Mouse (Mus musculus) forebrain, embryonic 12.5 days (tissue): ENCODE data around the gene Ceacam18. TPM values are rescaled to one million over a fixed set of nuclear protein-coding genes. Genes with fewer than 3 reads are reported as not detected.
"Not testable (repeated sequence)": the region's sequence is repeated elsewhere in the genome, so short reads cannot be mapped to it uniquely, and the experiment has no call there.

Source experiments
- ATAC-seq: fragments of 200-750 bp; cut with Nextera tagmentation; 2 replicates; pipeline ENCODE4 v1.8.0; 2017; ENCODE audit warnings: moderate TSS enrichment; ENCODE audit not compliant: low FRiP score
- H3K27ac ChIP-seq: fragments of 300-500 bp; sonication (generic); 2 replicates; pipeline ENCODE4 v1.5.1; 2016; ENCODE audit warnings: mild to moderate bottlenecking
- H3K27me3 ChIP-seq: fragments of 300-500 bp; sonication (generic); 2 replicates; pipeline ENCODE4 v1.6.1; 2016; ENCODE audit warnings: mild to moderate bottlenecking
- H3K36me3 ChIP-seq: fragments of 300-500 bp; sonication (generic); replicated peaks from 2 replicates; pipeline ENCODE4 v1.6.1; 2016; ENCODE audit warnings: mild to moderate bottlenecking
- H3K4me1 ChIP-seq: fragments of 300-500 bp; sonication (generic); 2 replicates; pipeline ENCODE4 v1.6.1; 2016
- H3K4me2 ChIP-seq: fragments of 300-500 bp; sonication (generic); 2 replicates; pipeline ENCODE4 v1.6.1; 2016; ENCODE audit warnings: mild to moderate bottlenecking, moderate library complexity
- H3K4me3 ChIP-seq: fragments of 300-500 bp; sonication (generic); replicated peaks from 2 replicates; pipeline ENCODE4 v1.5.1; 2016; ENCODE audit warnings: mild to moderate bottlenecking
- H3K9ac ChIP-seq: fragments of 300-500 bp; sonication (generic); 2 replicates; pipeline ENCODE4 v1.6.1; 2016; ENCODE audit warnings: mild to moderate bottlenecking
- H3K9me3 ChIP-seq: fragments of 300-500 bp; sonication (generic); 2 replicates; pipeline ENCODE4 v1.6.1; 2016
- WGBS: fragments of 180-500 bp; shearing (Covaris S2); methylation state at CpG from one replicate; pipeline ENCODE4 v1.1.7; 2016; 5-methylcytosine and 5-hydroxymethylcytosine counted together
- polyA plus RNA-seq: library from polyadenylated mRNA; unstranded; fragments of >200 nt; fragmentation: Nextera tagmentation; extraction: Ambion mirVana; gene quantifications from 2 replicates; pipeline ENCODE4 v1.2.1, GENCODE M21; 2016

The Ceacam18 gene
- polyA plus RNA-seq, 1 experiment from 2014 or later = not detected

DNA sequence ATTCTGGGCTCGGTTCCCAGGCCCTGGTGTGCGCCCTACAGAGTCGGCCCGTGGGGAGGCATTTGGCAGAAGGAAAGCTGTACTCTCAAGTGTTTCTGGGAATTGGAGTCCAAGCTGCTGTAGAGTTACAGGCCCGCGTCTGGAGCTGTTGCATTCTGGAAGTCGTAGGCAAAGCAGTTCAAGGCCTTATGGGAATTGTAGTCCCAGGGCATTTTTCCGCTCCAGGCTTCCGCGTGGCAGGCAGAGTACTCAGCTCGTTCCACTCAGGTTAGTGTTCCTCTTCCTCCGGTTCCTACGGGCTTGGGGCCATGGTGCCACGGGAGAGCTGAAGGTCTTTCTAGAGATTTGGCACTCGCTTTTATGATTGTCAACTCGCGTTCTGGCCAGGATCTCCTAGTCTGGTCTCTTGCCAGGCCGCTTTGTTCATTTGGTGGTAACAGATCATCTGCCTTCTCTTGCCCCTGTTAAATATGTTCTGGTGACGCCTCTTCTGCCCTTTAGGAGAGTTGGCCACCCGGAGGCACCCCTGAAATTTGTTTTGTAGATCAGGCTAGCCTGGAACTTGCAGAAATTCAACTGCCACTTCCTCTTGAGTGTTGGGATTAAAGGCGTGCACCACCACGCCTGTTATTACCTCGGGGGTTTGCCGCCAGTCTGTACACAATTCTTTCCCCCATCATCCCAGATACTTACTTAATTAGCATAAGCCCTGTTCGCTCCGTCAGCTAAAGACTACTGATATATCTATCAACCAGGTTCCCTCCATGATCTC lies 37.5 kb downstream of the Ceacam18 start, which contains the start of gene Ctu1:
Gene Ctu1 (plus strand): TSS at position 208 of the 772 bp plus-strand sequence.
- peak within 1 kb of the TSS; percentile 71 for H3K9ac ChIP-seq
- no peak within 1 kb of the TSS for H3K27ac ChIP-seq
- peak within 1 kb of the TSS; percentile 77 for H3K4me2 ChIP-seq
- H3K4me1 ChIP-seq = peaks cover 13% of the 10 kb centered on the region
- peaks cover 28% of the 10 kb centered on the region for H3K36me3 ChIP-seq
- peak; percentile 92 for ATAC-seq
- H3K27me3 ChIP-seq = no peaks in the 10 kb centered on the region
- H3K4me3 ChIP-seq = peak within 1 kb of the TSS; percentile 57
- no peaks in the 10 kb centered on the region for H3K9me3 ChIP-seq
- under 1% methylated on average over 26 of the region's 26 CpGs for WGBS

DNA sequence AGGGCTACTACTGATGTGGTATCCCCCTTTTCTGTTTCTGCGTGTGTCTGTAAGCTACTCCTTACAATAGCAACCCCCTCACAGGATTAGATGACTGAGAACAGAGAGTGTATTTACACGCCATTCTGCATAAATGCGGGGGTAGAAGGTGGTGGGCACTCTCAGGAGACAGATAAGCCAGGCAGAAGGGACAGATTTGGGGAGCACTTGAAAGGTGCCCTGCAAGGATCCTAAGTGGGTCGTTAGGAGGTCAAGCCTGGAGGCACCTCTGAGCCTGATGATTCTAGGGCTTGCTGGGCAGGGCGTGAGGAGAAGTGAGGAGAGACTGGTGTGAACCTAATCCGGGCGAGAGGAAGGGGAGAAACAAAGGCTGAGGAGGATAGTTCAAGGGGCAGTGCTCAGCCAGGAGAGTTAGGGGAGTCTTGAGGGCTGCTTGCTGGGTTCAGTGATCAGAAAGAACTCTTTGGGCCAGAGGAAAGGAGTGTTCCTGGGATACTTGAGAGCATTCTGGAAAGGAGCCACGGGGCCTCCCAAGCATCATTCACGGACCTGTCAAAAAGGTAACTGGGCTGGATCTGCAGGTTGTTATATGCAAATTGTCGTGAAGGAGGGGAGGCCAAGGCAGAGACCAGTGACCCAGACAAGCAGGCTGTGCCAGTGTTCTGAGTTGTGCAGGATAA lies 38.2 kb downstream of the Ceacam18 start:
- H3K27me3 ChIP-seq = no peaks in the 10 kb centered on the region
- H3K27ac ChIP-seq = no peak overlapping the region
- H3K4me2 ChIP-seq = peak overlapping the region; percentile 77
- 0 out of 2 replicates have a peak, but pooled peaks have one; percentile 2 for ATAC-seq
- peaks cover 13% of the 10 kb centered on the region for H3K4me1 ChIP-seq
- peak overlapping the region; percentile 57 for H3K4me3 ChIP-seq
- peak overlapping the region; percentile 71 for H3K9ac ChIP-seq
- H3K36me3 ChIP-seq = peaks cover 35% of the 10 kb centered on the region
- no peaks in the 10 kb centered on the region for H3K9me3 ChIP-seq
- 16% methylated on average over 10 of the region's 10 CpGs for WGBS

DNA sequence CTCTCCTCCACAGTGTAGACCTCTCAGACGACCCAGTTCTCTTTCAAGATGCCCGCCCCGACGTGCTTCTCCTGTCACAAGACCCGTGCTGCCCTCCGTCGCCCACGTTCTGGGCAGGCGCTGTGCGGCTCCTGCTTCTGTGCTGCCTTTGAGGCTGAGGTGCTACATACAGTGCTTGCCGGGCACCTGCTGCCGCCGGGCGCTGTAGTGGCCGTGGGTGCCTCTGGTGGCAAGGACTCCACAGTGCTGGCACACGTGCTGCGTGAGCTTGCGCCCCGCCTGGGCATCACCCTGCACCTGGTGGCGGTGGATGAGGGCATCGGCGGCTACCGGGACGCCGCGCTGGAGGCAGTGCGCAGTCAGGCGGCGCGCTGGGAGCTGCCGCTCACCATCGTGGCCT lies 40.6 kb downstream of the Ceacam18 start:
- H3K9ac ChIP-seq = no peak overlapping the region
- no peak overlapping the region for H3K27ac ChIP-seq
- no peaks in the 10 kb centered on the region for H3K9me3 ChIP-seq
- H3K4me2 ChIP-seq = no peak overlapping the region
- no peak for ATAC-seq
- H3K36me3 ChIP-seq = peaks cover 43% of the 10 kb centered on the region
- H3K27me3 ChIP-seq = no peaks in the 10 kb centered on the region
- WGBS = 92% methylated on average over 32 of the region's 32 CpGs
- no peak overlapping the region for H3K4me3 ChIP-seq
- H3K4me1 ChIP-seq = peaks cover 13% of the 10 kb centered on the region

DNA sequence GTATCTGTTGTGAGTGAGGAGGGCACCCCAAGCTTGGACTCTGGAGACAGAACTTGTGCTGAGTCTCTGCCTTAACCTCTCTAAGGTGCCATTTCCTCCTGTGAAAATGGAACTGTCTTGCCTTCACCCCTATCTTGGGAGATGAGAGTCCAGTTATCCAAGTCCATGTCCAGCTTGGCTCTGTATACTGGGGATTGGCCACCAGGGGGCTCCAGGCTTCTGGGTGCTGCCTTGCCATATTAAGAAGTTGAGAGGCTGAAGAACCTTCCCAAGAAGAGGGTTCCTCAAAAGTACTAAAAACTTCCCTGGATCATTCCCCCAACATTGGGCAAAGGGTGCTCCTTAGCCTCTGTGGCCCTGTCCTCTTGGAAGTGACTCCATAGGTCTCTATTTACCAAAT lies 44.0 kb downstream of the Ceacam18 start:
- Histone ChIP-seq H3K4me2 (no peak overlapping the region), H3K4me3 (no peak overlapping the region), H3K9me3 (no peaks in the 10 kb centered on the region), H3K9ac (no peak overlapping the region), H3K27me3 (no peaks in the 10 kb centered on the region), H3K27ac (no peak overlapping the region), H3K36me3 (peaks cover 43% of the 10 kb centered on the region), H3K4me1 (0 out of 2 replicates have a peak, but pooled peaks cover under 1% of the 10 kb centered on the region)
- no peak for ATAC-seq

DNA sequence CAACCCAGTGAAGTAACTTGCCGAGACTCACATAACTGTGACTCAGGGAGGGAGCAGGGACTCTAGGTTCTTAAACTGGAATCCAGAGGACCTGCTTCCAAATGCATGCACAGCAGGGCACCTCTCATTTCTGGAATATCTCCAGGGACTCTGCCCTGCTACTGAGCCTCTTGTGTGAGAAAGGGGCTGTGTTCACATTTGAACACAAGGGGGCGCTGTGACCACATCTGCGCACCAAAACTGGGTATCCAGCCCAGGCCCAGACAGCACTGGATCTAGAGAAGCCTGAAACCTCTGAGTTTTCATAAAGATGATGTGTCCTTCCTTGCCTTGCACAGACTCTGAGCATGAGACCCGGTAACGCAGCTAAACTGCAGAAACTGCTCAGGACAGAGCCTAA lies 46.5 kb downstream of the Ceacam18 start:
- no peak overlapping the region for H3K9ac ChIP-seq
- no peak overlapping the region for H3K4me3 ChIP-seq
- no peak overlapping the region for H3K4me2 ChIP-seq
- no peak for ATAC-seq
- H3K27me3 ChIP-seq = no peaks in the 10 kb centered on the region
- peaks cover 26% of the 10 kb centered on the region for H3K36me3 ChIP-seq
- 15% methylated on average over 5 of the region's 5 CpGs for WGBS
- H3K9me3 ChIP-seq = no peaks in the 10 kb centered on the region
- no peaks in the 10 kb centered on the region for H3K4me1 ChIP-seq
- H3K27ac ChIP-seq = no peak overlapping the region

DNA sequence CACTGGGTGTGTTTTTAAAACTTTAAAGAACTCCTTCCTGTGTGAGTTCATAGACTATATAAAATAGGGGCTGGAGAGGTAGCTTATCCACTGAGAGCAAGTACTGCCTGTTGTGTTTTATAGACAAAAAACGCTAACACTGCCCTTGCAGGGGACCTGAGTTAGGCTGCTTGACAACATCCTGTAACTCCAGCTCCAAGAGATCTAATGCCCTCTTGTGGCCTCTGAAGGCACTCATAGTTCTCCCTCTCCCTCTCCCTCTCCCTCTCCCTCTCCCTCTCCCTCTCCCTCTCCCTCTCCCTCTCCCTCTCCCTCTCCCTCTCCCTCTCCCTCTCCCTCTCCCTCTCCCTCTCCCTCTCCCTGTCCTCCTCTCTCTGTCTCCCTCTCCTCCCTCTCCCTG lies 48.0 kb downstream of the Ceacam18 start:
- H3K9me3 ChIP-seq, H3K4me3 ChIP-seq, H3K27ac ChIP-seq, H3K27me3 ChIP-seq, H3K4me2 ChIP-seq, ATAC-seq, H3K9ac ChIP-seq, H3K4me1 ChIP-seq: not testable (repeated sequence)
- peaks cover 10% of the 10 kb centered on the region for H3K36me3 ChIP-seq
- 19% methylated on average over 1 of the region's 1 CpGs for WGBS

DNA sequence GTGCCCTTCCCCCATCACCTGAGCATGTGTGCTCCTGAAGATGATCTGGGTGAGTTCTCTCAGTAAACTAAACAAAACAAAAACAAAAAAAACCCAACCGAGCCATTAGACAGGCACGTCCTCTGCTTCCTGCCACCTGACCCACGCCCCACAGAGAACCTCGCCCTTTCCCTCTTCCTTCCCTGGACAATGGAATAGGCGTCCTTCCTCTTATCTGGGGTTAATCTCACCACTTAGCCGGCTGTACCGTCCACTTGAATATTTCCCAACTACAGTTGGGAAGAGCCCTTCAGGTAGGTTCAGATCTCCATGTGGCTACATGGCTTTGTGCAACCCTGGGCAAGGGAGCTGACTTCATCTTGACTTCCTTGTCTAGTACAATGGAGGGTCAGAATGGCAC lies 50.6 kb downstream of the Ceacam18 start:
- no peaks in the 10 kb centered on the region for H3K9me3 ChIP-seq
- H3K36me3 ChIP-seq = no peaks in the 10 kb centered on the region

DNA sequence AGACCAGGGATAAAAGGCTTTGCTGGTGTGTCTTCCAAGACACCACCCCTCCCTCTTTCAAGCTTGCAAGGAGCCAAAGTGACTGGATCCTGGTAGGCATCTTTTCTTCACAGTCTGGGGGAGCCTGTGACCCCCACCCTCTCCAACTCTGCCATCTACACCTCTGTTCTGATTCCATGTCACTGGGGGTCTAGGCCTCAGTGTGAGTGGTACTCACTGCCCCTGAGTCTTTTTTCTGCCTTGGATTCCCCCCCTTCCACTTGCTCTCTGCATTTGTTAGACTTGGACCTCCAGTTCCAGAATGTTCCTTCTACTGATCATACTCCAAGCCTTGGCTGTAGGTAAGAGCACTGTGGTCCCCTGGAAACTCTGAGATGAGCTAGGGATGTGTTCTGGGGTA lies 55.6 kb downstream of the Ceacam18 start, which contains the start of gene Klk14:
Gene Klk14 (plus strand): TSS at position 301 of the 400 bp plus-strand sequence.
- H3K9ac ChIP-seq = no peak within 1 kb of the TSS
- no peaks in the 10 kb centered on the region for H3K4me1 ChIP-seq
- no peak for ATAC-seq
- H3K9me3 ChIP-seq = no peaks in the 10 kb centered on the region
- no peak within 1 kb of the TSS for H3K27ac ChIP-seq
- H3K27me3 ChIP-seq = no peaks in the 10 kb centered on the region
- no peak within 1 kb of the TSS for H3K4me3 ChIP-seq
- H3K36me3 ChIP-seq = no peaks in the 10 kb centered on the region
- no peak within 1 kb of the TSS for H3K4me2 ChIP-seq

More for the DNA sequence above, 50.6 kb downstream of the Ceacam18 start:
- Histone ChIP-seq H3K4me2 (no peak overlapping the region), H3K4me1 (no peaks in the 10 kb centered on the region), H3K9ac (no peak overlapping the region), H3K27ac (no peak overlapping the region), H3K27me3 (no peaks in the 10 kb centered on the region), H3K4me3 (no peak overlapping the region)
- 82% methylated on average over 7 of the region's 7 CpGs for WGBS
- ATAC-seq = no peak

Other genes with a start within 250 kb of the Ceacam18 start
- gene Siglecg, start 226.5 kb upstream of the Ceacam18 start, polyA plus RNA-seq = not detected in 2 replicates
- not detected in 2 replicates for gene Lim2, start 207.0 kb upstream of the Ceacam18 start, polyA plus RNA-seq
- gene Nkg7, start 197.6 kb upstream of the Ceacam18 start, polyA plus RNA-seq = 0.51 TPM in 1 of 2 replicates, not detected in the other
- not detected in 2 replicates for gene Cldnd2, start 193.9 kb upstream of the Ceacam18 start, polyA plus RNA-seq
- gene Etfb, start 190.6 kb upstream of the Ceacam18 start, polyA plus RNA-seq = 151 and 161 TPM in 2 replicates
- gene Gm45233, start 190.6 kb upstream of the Ceacam18 start, polyA plus RNA-seq = 0.47 TPM in 1 of 2 replicates, not detected in the other
- gene Vsig10l, start 171.6 kb upstream of the Ceacam18 start, polyA plus RNA-seq = 3.1 and 5.0 TPM in 2 replicates
- 2.5 and 2.8 TPM in 2 replicates for gene Iglon5, start 144.6 kb upstream of the Ceacam18 start, polyA plus RNA-seq
- gene 4931406B18Rik, start 128.8 kb upstream of the Ceacam18 start, polyA plus RNA-seq = not detected in 2 replicates
- 0.56 and 0.69 TPM in 2 replicates for gene Cd33, start 90.3 kb upstream of the Ceacam18 start, polyA plus RNA-seq
- 7.5 and 7.8 TPM in 2 replicates for gene Zfp658, start 72.5 kb upstream of the Ceacam18 start, polyA plus RNA-seq
- gene Zfp719, start 55.1 kb upstream of the Ceacam18 start, polyA plus RNA-seq = 14.6 and 17.1 TPM in 2 replicates
- 0.61 and 0.73 TPM in 2 replicates for gene Zfp819, start 27.5 kb upstream of the Ceacam18 start, polyA plus RNA-seq
- gene Siglece, start 25.5 kb downstream of the Ceacam18 start, polyA plus RNA-seq = 0.17 and 0.35 TPM in 2 replicates
- 16.9 and 17.8 TPM in 2 replicates for gene Ctu1, start 37.3 kb downstream of the Ceacam18 start, polyA plus RNA-seq
- not detected in 2 replicates for gene Klk14, start 55.7 kb downstream of the Ceacam18 start, polyA plus RNA-seq
- gene Klk13, start 77.9 kb downstream of the Ceacam18 start, polyA plus RNA-seq = 0.10 TPM in 1 of 2 replicates, not detected in the other
- gene Klk12, start 134.2 kb downstream of the Ceacam18 start, polyA plus RNA-seq = not detected in 2 replicates
- gene Klk11, start 139.9 kb downstream of the Ceacam18 start, polyA plus RNA-seq = not detected in 2 replicates
- gene Klk10, start 146.3 kb downstream of the Ceacam18 start, polyA plus RNA-seq = 0.28 TPM in 1 of 2 replicates, not detected in the other
- not detected in 2 replicates for gene Klk9, start 157.2 kb downstream of the Ceacam18 start, polyA plus RNA-seq
- 5.0 and 5.3 TPM in 2 replicates for gene Klk8, start 162.9 kb downstream of the Ceacam18 start, polyA plus RNA-seq
- not detected in 2 replicates for gene Klk7, start 176.6 kb downstream of the Ceacam18 start, polyA plus RNA-seq
- not detected in 2 replicates for gene Klk6, start 189.8 kb downstream of the Ceacam18 start, polyA plus RNA-seq
- gene Klk5, start 207.3 kb downstream of the Ceacam18 start, polyA plus RNA-seq = 0.41 TPM in 1 of 2 replicates, not detected in the other
- gene Klk4, start 246.5 kb downstream of the Ceacam18 start, polyA plus RNA-seq = not detected in 2 replicates